Mouse (Mus musculus): ENCODE results near the gene Gm12830. TPM values are rescaled to one million over a fixed set of nuclear protein-coding genes. Genes with fewer than 3 reads are reported as not detected.

Gene Gm12830
- polyA plus RNA-seq, 1 experiment: not detected

DNA sequence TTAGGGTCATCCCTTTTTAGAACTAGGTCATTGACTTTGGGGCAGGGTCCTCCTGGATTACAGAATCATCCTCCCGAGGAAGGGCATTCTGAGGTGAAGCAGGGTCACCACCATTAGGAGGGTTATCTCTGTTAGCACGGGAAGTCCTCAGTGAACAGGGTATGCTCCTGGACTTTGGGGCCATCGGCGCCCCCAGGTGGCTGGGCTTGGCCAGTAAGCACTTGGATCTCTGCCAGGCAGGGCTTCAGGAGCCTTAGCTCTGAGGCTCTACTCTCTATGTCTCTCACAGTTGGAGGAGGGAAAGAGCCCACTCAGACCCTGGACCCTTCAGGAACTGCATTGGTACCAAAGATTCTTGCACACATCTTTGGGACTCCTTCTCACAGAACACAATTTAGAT lies 76.3 kb downstream of the Gm12830 start:
- H3K4me3 ChIP-seq (ENCODE audit: insufficient read depth, low read depth, low read length): no peak overlapping the region
- no peaks in the 10 kb centered on the region for H3K4me1 ChIP-seq (ENCODE audit: control insufficient read depth, insufficient read depth, insufficient read length, low read length)
- no peak overlapping the region for H3K27ac ChIP-seq (replicated peaks; ENCODE audit: low read depth, low read length)

DNA sequence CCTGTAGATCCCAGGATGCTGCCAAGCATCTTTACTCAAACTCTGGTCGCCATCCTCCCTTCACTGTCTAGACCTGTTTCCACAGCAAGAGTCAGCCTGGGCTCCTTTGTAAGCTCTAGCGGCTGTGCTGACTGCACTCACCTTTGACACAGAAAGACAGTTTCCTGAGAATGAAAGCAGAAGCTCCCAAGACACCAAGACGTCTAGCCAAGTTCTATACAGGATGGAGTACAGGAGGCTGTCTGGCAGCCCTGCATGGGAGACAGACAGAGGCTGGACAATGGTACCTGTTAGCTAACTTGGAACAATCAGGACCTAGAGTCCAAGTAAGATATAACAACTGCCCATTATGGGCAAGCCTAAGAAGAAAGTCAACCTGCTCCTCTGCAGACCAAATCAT lies 78.4 kb downstream of the Gm12830 start:
- Histone ChIP-seq H3K4me1 (ENCODE audit: control insufficient read depth, insufficient read depth, insufficient read length, low read length) (no peaks in the 10 kb centered on the region), H3K4me3 (ENCODE audit: insufficient read depth, low read depth, low read length) (no peak overlapping the region), H3K27ac (replicated peaks; ENCODE audit: low read depth, low read length) (no peak overlapping the region)

DNA sequence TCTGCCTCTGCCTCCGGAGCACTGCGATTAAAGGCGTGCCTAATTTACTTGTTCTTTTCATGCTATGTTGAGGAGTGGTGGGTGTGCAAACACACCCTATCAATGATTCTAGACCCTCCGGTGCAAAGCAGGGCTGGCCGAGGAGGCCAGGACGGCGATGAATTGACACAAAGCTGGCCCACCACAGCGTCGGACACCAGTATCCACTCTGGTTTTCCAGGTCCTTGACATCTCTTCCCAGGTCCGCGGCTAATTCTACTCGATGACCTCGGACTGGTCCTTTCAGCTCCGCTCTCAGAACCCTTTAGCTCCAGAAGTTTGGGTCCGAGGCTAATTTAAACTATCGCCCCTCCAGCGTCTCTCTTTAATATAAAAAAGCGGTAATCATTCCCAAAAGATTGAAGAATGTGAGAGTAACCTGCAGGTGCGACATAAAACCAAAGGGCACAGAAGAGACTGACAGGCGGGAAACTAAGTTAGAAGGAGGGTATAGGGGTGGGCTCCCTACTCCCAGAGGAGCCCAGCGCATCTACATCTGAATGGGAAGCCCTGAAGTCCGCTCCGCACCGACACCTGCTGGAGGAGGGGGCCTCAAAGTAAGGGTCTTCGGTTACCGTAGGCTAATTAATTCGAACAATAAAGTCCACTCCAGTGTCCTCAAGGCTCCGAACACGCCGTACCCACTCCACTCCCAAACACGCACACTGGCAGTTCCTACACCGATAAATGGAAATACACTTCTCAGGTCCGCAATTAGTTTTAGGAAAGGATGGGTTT lies 79.5 kb downstream of the Gm12830 start:
- Histone ChIP-seq H3K4me3 (ENCODE audit: insufficient read depth, low read depth, low read length) (no peak overlapping the region), H3K4me1 (ENCODE audit: control insufficient read depth, insufficient read depth, insufficient read length, low read length) (no peaks in the 10 kb centered on the region), H3K27ac (replicated peaks; ENCODE audit: low read depth, low read length) (no peak overlapping the region)

DNA sequence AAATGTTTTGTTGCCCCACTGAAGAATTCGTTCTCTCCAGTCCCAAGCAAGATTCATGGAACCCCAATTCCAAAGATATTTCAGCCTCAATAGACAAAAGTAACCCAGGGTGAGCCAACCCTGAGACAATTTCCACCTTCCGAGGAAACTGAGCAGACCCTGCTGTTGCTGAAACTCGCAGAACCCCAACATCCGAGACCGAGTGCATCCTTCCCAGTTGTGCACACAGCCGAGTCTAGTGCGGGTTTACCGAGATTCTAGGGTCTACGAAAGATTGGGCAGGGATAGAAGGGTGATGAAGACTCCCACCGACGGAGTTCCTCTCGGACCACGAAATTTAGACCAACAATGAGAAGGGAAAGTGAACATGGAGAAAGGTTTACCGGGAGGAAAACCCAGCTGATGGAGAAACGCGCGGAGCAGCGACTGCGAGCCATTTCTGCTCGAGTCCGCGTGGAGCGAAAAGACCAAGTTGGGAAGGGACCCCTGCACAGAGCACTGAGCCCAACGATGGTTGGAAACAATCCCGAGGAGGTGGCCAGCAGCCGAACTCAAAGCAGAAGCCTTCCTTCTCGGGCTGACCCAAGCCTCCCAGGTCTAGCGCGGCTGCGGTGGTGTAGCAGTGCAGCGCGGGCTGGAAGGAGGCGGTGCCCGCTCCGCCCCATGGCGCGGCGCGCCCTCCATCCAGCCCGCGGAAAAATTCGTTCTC lies 80.3 kb downstream of the Gm12830 start:
- H3K4me3 ChIP-seq (ENCODE audit: insufficient read depth, low read depth, low read length): 0 out of 2 replicates have a peak overlapping the region, but pooled peaks have one; percentile 1

DNA sequence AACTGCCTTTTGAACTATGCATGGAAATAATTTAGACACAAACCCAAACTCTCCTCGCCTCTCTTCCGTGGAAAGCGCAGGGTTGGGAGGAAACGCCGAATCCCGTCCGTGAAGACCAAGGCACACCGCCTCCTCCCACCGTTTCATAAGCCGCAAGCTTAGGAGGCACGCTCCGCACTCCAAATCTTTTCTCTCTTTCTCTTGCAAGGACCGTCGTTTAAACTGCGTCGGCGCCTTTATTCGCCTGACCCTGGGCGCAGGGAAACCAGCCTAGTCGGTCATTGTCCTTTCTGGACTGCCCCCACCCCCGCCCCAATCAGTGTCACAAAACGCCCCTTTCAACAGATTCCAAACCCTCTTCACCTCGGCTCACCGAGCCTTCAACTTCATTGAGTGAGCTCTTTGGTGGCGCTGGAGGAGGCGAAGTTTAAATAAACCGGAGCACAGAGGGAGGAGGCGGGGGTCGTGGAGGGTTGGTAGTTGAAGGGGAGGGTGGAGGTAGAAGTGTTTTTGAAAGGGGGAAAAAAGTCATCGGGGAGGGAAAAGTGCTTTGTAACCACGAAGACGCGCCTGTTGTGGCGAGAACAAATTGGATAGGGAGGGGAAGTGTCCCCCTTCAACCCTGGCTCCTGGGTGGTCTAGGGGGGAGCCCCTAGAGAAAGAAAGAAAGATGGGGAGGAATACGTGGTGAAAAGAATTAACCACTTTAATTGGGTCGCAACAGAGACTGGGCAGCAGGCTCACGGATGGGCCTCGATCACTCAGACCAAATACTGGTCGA lies 81.3 kb downstream of the Gm12830 start:
- Histone ChIP-seq H3K27ac (replicated peaks; ENCODE audit: low read depth, low read length) (no peak overlapping the region), H3K4me3 (ENCODE audit: insufficient read depth, low read depth, low read length) (no peak overlapping the region), H3K4me1 (ENCODE audit: control insufficient read depth, insufficient read depth, insufficient read length, low read length) (no peaks in the 10 kb centered on the region)

More for the DNA sequence above, 80.3 kb downstream of the Gm12830 start:
- H3K4me1 ChIP-seq (ENCODE audit: control insufficient read depth, insufficient read depth, insufficient read length, low read length): no peaks in the 10 kb centered on the region
- no peak overlapping the region for H3K27ac ChIP-seq (replicated peaks; ENCODE audit: low read depth, low read length)

DNA sequence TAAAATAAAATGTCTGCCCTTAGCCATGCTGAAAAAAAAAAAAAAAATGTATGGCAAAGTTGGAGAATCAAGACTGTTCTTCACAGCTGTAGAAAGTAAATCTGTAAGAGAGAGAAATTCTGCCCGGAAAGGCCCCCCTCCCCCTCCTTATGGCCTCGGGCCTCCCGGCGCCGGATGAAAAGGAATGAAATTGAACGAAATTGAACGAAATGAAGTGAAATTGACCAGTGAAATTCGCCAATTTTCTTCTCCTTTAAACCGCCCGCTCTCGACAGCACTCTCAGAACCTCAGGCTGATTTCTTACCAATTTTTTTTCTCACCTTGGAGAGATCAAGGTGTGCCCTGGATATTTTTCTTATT lies 81.9 kb downstream of the Gm12830 start:
- Histone ChIP-seq H3K27ac (replicated peaks; ENCODE audit: low read depth, low read length) (no peak overlapping the region), H3K4me1 (ENCODE audit: control insufficient read depth, insufficient read depth, insufficient read length, low read length) (no peaks in the 10 kb centered on the region), H3K4me3 (ENCODE audit: insufficient read depth, low read depth, low read length) (no peak overlapping the region)

DNA sequence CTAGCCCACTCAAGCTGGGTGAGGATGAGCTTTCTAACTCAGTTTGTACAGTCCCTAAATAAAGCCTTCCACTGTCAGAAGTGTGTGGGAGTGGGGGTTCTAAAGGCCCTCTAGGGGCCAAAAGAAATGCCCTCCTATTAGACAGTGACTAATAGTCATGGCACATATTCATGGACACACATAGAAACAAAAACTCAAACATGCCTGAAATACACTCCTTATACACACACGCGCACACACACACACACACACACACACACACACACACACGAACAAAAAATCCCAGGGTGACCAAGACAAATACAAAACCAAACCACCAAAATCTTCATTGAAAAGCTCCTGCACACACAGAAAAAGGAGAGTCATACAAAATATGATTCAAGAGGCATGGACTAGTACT lies 84.0 kb downstream of the Gm12830 start:
- no peak overlapping the region for H3K27ac ChIP-seq (replicated peaks; ENCODE audit: low read depth, low read length)
- no peak overlapping the region for H3K4me3 ChIP-seq (ENCODE audit: insufficient read depth, low read depth, low read length)
- no peaks in the 10 kb centered on the region for H3K4me1 ChIP-seq (ENCODE audit: control insufficient read depth, insufficient read depth, insufficient read length, low read length)

Other genes starting within 250 kb of the Gm12830 start
- not detected in 2 replicates for gene Foxd2, start 87.2 kb downstream of the Gm12830 start, polyA plus RNA-seq (2012; ENCODE audit: insufficient read depth, insufficient read length, missing spikeins)
- not detected in 2 replicates for gene Foxe3, start 104.3 kb downstream of the Gm12830 start, polyA plus RNA-seq (2012; ENCODE audit: insufficient read depth, insufficient read length, missing spikeins)
- gene Cmpk1, start 165.5 kb downstream of the Gm12830 start, polyA plus RNA-seq (2012; ENCODE audit: insufficient read depth, insufficient read length, missing spikeins): 137 and 158 TPM in 2 replicates
- gene Stil, start 178.4 kb downstream of the Gm12830 start, polyA plus RNA-seq (2012; ENCODE audit: insufficient read depth, insufficient read length, missing spikeins): 0.52 TPM in 1 of 2 replicates, not detected in the other
- 0.71 and 1.1 TPM in 2 replicates for gene Tal1, start 234.7 kb downstream of the Gm12830 start, polyA plus RNA-seq (2012; ENCODE audit: insufficient read depth, insufficient read length, missing spikeins)